Mouse (Mus musculus) heart, postnatal 14 days (tissue): ENCODE data around the gene Gm28041. TPM values are rescaled to one million over a fixed set of nuclear protein-coding genes. Genes with fewer than 3 reads are reported as not detected.

ENCODE experiments used
- total RNA-seq, 2 experiments: library from RNA; stranded (reverse); gene quantifications; 2 replicates each; pipeline ENCODE4 v1.2.3; 2021

The Gm28041 gene
- total RNA-seq, 2 experiments from 2014 or later: 0.69 to 1.8 TPM

Other genes with a start within 250 kb of the Gm28041 start
- gene Rsl1, start 202.6 kb downstream of the Gm28041 start, total RNA-seq: 1 to 10 TPM; 2.9 to 4.0 TPM
- gene Zfp455, start 181.2 kb downstream of the Gm28041 start, total RNA-seq: 1 to 10 TPM in 1 of 2 experiments, under 1 TPM in 1; 0.95 to 1.0 TPM
- 1 to 10 TPM; 2.5 to 2.7 TPM for gene Zfp458, start 97.3 kb downstream of the Gm28041 start, total RNA-seq
- gene Zfp457, start 69.2 kb downstream of the Gm28041 start, total RNA-seq: 1 to 10 TPM; 2.9 to 4.5 TPM
- 1 to 10 TPM; 2.4 to 3.0 TPM for gene Zfp595, start 43.2 kb downstream of the Gm28041 start, total RNA-seq
- under 1 TPM; 0.67 to 0.93 TPM for gene Gm28044, start 15.2 kb downstream of the Gm28041 start, total RNA-seq
- gene Zfp953, start 15.1 kb downstream of the Gm28041 start, total RNA-seq: 1 to 10 TPM; 1.3 to 1.5 TPM
- gene Zfp456, start 77 bp upstream of the Gm28041 start, total RNA-seq: 1 to 10 TPM in 1 of 2 experiments, under 1 TPM in 1; 0.81 to 1.0 TPM
- 1 to 10 TPM; 1.6 to 1.8 TPM for gene Zfp429, start 24.1 kb upstream of the Gm28041 start, total RNA-seq
- gene Zfp459, start 45.7 kb upstream of the Gm28041 start, total RNA-seq: under 1 TPM in 1 of 2 experiments, not detected in 1; 0.29 TPM
- 1 to 10 TPM; 6.1 TPM for gene Zfp874a, start 75.9 kb upstream of the Gm28041 start, total RNA-seq
- gene Zfp874b, start 108.5 kb upstream of the Gm28041 start, total RNA-seq: 10 to 100 TPM; 13.6 to 14.4 TPM
- gene Zfp58, start 124.8 kb upstream of the Gm28041 start, total RNA-seq: 1 to 10 TPM; 4.4 to 5.1 TPM
- gene Gm26965, start 150.4 kb upstream of the Gm28041 start, total RNA-seq: under 1 TPM in 1 of 2 experiments, not detected in 1; 0.45 TPM
- 10 to 100 TPM; 10.9 to 11.0 TPM for gene Zfp87, start 150.4 kb upstream of the Gm28041 start, total RNA-seq
- gene Zfp748, start 178.1 kb upstream of the Gm28041 start, total RNA-seq: 1 to 10 TPM; 3.9 to 4.8 TPM
- gene Zfp729b, start 234.0 kb upstream of the Gm28041 start, total RNA-seq: 1 to 10 TPM; 4.3 TPM